Mouse (Mus musculus): ENCODE measurements around the gene Rbmx2. TPM values are rescaled to one million over a fixed set of nuclear protein-coding genes. Genes with fewer than 3 reads are reported as not detected.

Gene Rbmx2
- polyA plus RNA-seq, 1 experiment from 2014 or later: 13.7 TPM

Other genes with a start within 250 kb of the Rbmx2 start
- 9.2 and 10.3 TPM in 2 replicates for gene Elf4, start 231.9 kb upstream of the Rbmx2 start, polyA plus RNA-seq (2015; fragmentation: Nextera tagmentation; extraction: Ambion mirVana)
- 92.6 and 98.1 TPM in 2 replicates for gene Aifm1, start 181.4 kb upstream of the Rbmx2 start, polyA plus RNA-seq (2015; fragmentation: Nextera tagmentation; extraction: Ambion mirVana)
- 6.4 and 7.1 TPM in 2 replicates for gene Rab33a, start 175.7 kb upstream of the Rbmx2 start, polyA plus RNA-seq (2015; fragmentation: Nextera tagmentation; extraction: Ambion mirVana)
- gene Zfp280c, start 100.5 kb upstream of the Rbmx2 start, polyA plus RNA-seq (2015; fragmentation: Nextera tagmentation; extraction: Ambion mirVana): 5.0 TPM in 2 replicates
- 8.4 and 9.0 TPM in 2 replicates for gene Slc25a14, start 71.6 kb upstream of the Rbmx2 start, polyA plus RNA-seq (2015; fragmentation: Nextera tagmentation; extraction: Ambion mirVana)
- not detected in 2 replicates for gene Gpr119, start 20.5 kb upstream of the Rbmx2 start, polyA plus RNA-seq (2015; fragmentation: Nextera tagmentation; extraction: Ambion mirVana)
- gene Gm595, start 182.7 kb downstream of the Rbmx2 start, polyA plus RNA-seq (2015; fragmentation: Nextera tagmentation; extraction: Ambion mirVana): not detected in 2 replicates

Measured in heart, embryonic 13.5 days (tissue).